Mouse (Mus musculus) small intestine, adult 2 months (tissue): ENCODE data around the gene Pold4. TPM values are rescaled to one million over a fixed set of nuclear protein-coding genes. Genes with fewer than 3 reads are reported as not detected.

Experiments
- H3K27ac ChIP-seq: fragments of 200-500 bp; 2 replicates; pipeline ENCODE4 v1.5.1; 2012; ENCODE audit warnings: low read depth, low read length, control low read depth, inconsistent platforms; ENCODE audit not compliant: insufficient read depth
- H3K27me3 ChIP-seq: fragments of 200-500 bp; 2 replicates; pipeline ENCODE4 v1.6.1; 2012; ENCODE audit warnings: mild to moderate bottlenecking, moderate library complexity, low read length, inconsistent platforms; ENCODE audit not compliant: control insufficient read depth, insufficient read depth
- H3K36me3 ChIP-seq: fragments of 200-500 bp; 2 replicates; pipeline ENCODE4 v1.6.1; 2012; ENCODE audit warnings: mild to moderate bottlenecking, low read length, control low read depth, inconsistent platforms; ENCODE audit not compliant: control insufficient read depth, insufficient read depth
- H3K4me1 ChIP-seq: fragments of 200-500 bp; 2 replicates; pipeline ENCODE4 v1.6.1; 2012; ENCODE audit warnings: low read length, inconsistent platforms, mixed read lengths; ENCODE audit not compliant: control insufficient read depth, insufficient read depth, insufficient read length
- H3K4me3 ChIP-seq: fragments of 200-500 bp; 2 replicates; pipeline ENCODE4 v1.5.1; 2012; ENCODE audit warnings: low read depth, mild to moderate bottlenecking, control low read depth, inconsistent platforms, low read length, moderate library complexity
- CTCF ChIP-seq: fragments of 200-500 bp; IDR thresholded peaks from 2 replicates; pipeline ENCODE4 v1.5.1; 2012; ENCODE audit warnings: low read depth, mild to moderate bottlenecking, control low read depth, inconsistent platforms, low read length, moderate library complexity, mixed read lengths; ENCODE audit not compliant: insufficient replicate concordance, insufficient read length; ENCODE audit errors: extremely low read depth
- POLR2A ChIP-seq: fragments of 200-500 bp; IDR thresholded peaks from 2 replicates; pipeline ENCODE4 v1.6.1; 2012; ENCODE audit warnings: low read depth, mild to moderate bottlenecking, control low read depth, inconsistent platforms, low read length, moderate library complexity
- WGBS: fragments of 180-500 bp; shearing (Covaris S2); methylation state at CpG from one replicate; pipeline ENCODE4 v1.1.7; 2018; 5-methylcytosine and 5-hydroxymethylcytosine counted together
- polyA plus RNA-seq: library from polyadenylated mRNA; depleted of rRNA; stranded (reverse); fragments of >200 nt; gene quantifications from 2 replicates; pipeline ENCODE4 v1.2.3, GENCODE M21; 2012

The Pold4 gene
- polyA plus RNA-seq, 1 experiment: 118 TPM

DNA sequence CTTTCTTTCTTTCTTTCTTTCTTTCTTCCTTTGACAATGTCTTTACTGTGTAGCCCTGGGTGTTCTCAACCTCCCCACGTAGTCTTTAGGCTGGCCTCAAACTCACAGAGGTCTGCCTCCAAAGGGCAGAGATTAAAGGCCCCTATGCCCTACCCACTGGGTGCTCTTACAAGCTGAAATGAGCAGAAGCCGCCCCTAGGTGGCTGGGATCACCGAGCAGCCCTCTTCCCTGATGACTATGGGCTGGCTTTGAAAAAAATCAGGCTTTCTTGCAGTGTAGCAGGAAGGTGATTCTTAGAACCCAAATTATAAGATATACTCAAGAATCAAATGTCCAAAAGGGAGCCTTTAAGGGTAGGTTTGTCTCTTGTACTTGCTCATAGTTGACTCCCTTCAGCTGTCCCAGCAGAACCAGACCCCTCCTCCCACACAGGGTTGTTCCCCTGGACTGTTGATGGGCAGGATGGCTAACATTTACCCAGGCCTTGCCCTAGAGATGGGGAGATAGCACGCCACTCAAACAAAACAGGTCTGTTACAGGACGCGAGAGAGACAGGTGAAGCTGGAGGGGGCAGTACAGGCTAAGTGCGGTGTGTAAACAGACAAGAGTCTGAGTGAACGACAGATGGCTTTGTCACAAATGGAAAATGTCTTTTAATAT lies 29.5 kb downstream of the Pold4 start:
- 41% methylated on average over 8 of the region's 8 CpGs for WGBS
- no peak for TF ChIP-seq POLR2A
- 0 out of 2 replicates have a peak, but pooled peaks have one; percentile 11 for TF ChIP-seq CTCF
- Histone ChIP-seq H3K36me3 (peaks cover 36% of the 10 kb centered on the region), H3K27ac (no peak overlapping the region), H3K4me1 (peaks cover 9% of the 10 kb centered on the region), H3K4me3 (no peak overlapping the region), H3K27me3 (no peaks in the 10 kb centered on the region)

DNA sequence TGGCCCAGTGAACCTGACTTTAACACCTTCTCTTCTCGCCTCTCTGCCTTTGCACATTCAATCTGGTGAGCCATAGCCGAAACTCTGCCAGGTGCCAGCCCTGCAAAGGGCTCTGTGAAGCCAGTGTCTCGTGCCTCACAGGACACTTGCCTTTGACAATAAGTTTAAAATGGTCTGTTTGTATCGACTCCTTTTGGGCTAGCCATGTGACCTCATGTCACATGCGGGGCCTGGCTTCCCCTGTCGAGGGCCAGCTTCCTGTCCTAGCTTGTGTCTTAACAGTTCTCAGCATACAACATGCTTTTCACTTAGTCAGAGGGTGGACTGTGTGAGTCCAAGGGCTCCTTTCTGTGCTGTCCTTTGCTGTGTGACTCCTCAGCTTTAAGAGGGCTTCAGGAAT lies 31.1 kb downstream of the Pold4 start:
- Histone ChIP-seq H3K4me3 (no peak overlapping the region), H3K27me3 (no peaks in the 10 kb centered on the region), H3K27ac (no peak overlapping the region; the same call in 1 of the 2 replicates), H3K4me1 (peaks cover 13% of the 10 kb centered on the region), H3K36me3 (peaks cover 41% of the 10 kb centered on the region)
- TF ChIP-seq CTCF: no peak
- TF ChIP-seq POLR2A: no peak
- WGBS: 67% methylated on average over 6 of the region's 6 CpGs

DNA sequence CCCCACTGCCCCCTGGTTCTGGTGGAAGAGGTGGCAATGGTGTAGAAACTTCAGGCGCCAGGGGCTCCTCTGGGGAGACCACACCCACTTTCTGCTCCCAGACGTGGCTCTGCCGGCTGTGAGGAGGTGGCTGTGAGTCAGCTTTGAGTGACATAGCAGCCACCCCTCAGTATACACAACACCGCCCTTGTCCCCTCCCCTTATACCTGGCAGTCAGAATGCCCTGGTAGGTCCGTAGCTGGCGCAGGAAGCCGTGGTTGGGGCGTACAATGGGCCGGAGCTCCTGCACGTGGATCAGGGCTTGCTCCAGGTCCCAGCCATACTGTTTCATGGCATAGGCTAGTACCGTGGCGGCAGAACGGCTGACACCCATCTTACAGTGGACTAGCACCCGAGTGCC lies 32.0 kb downstream of the Pold4 start:
- no peak overlapping the region for H3K27ac ChIP-seq
- 76% methylated on average over 14 of the region's 14 CpGs for WGBS
- peaks cover 41% of the 10 kb centered on the region for H3K36me3 ChIP-seq
- H3K4me1 ChIP-seq: peaks cover 16% of the 10 kb centered on the region
- no peaks in the 10 kb centered on the region for H3K27me3 ChIP-seq
- no peak for TF ChIP-seq CTCF
- TF ChIP-seq POLR2A: no peak
- no peak overlapping the region for H3K4me3 ChIP-seq

GRCm38 (mm10) chr19:4264171-4264780 lies 32.6 kb downstream of the Pold4 start:
- WGBS: 94% methylated on average over 6 of the region's 6 CpGs

GRCm38 (mm10) chr19:4265956-4266355 lies 34.3 kb downstream of the Pold4 start:
- WGBS: 82% methylated on average over 4 of the region's 4 CpGs
- Histone ChIP-seq H3K27me3 (no peaks in the 10 kb centered on the region), H3K4me1 (peaks cover 18% of the 10 kb centered on the region), H3K27ac (no peak overlapping the region), H3K36me3 (peaks cover 41% of the 10 kb centered on the region), H3K4me3 (no peak overlapping the region)
- TF ChIP-seq POLR2A (no peak), CTCF (no peak)

More at GRCm38 (mm10) chr19:4264171-4264780, 32.6 kb downstream of the Pold4 start:
- H3K27ac ChIP-seq: no peak overlapping the region
- H3K27me3 ChIP-seq: no peaks in the 10 kb centered on the region
- H3K36me3 ChIP-seq: peaks cover 41% of the 10 kb centered on the region
- no peak for TF ChIP-seq CTCF
- TF ChIP-seq POLR2A: no peak
- H3K4me1 ChIP-seq: peaks cover 18% of the 10 kb centered on the region
- H3K4me3 ChIP-seq: no peak overlapping the region

- peak within 1 kb of the TSS; percentile 72 for H3K4me3 ChIP-seq
- H3K4me1 ChIP-seq: peaks cover 14% of the 10 kb centered on the region
- H3K27ac ChIP-seq: peak within 1 kb of the TSS; percentile 64
- 4% methylated on average over 46 of the region's 46 CpGs for WGBS
- peaks cover 27% of the 10 kb centered on the region for H3K36me3 ChIP-seq
- H3K27me3 ChIP-seq: no peaks in the 10 kb centered on the region
- TF ChIP-seq POLR2A: peak; percentile 43; the same call in 1 of the 2 replicates
- TF ChIP-seq CTCF: no peak
Measured at GRCm38 (mm10) chr19:4268566-4269361, 37.1 kb downstream of the Pold4 start, which contains the start of gene Ssh3. Gene Ssh3, minus strand, starts transcription at chr19:4269180.

DNA sequence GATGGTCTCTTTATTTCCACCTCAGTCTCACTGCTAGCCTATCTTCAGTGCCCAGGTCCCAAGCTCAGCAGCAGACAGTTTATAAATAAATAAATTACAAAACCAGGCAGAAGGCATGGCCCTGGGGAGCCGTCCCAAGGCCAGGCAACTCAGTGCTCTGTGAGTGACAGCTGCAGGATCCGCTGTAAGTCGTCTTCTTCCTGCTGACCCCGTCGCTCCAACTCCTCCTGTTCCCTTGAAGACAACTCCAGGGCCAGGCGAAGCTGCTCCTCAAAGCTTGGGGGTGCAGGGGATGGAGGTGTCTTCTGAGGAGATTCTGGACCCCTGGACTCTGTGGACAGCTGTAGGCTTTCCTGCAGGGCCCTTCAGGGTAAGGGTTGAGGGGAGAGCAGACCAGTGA lies 38.5 kb downstream of the Pold4 start:
- Histone ChIP-seq H3K36me3 (peaks cover 13% of the 10 kb centered on the region; the same call in 1 of the 2 replicates), H3K27me3 (no peaks in the 10 kb centered on the region), H3K4me1 (peaks cover 14% of the 10 kb centered on the region), H3K27ac (no peak overlapping the region), H3K4me3 (no peak overlapping the region)
- no peak for TF ChIP-seq POLR2A
- no peak for TF ChIP-seq CTCF
- WGBS: 87% methylated on average over 6 of the region's 6 CpGs
